Mouse (Mus musculus) liver, embryonic 14.5 days (tissue): ENCODE data around the gene Tas1r1. TPM values are rescaled to one million over a fixed set of nuclear protein-coding genes. Genes with fewer than 3 reads are reported as not detected.

ENCODE experiments used
- ATAC-seq: fragments of 200-750 bp; cut with Nextera tagmentation; 2 replicates; pipeline ENCODE4 v1.8.0; 2017; ENCODE audit warnings: moderate number of reproducible peaks, mild to moderate bottlenecking, moderate library complexity; ENCODE audit not compliant: insufficient read depth
- DNase-seq, 3 experiments: peaks; one replicate each; pipeline ENCODE4 v3.0.0-alpha.2; 2012 to 2013; ENCODE audit warnings: low read depth in 3 of 3, low spot score in 3 of 3
- H3K27ac ChIP-seq: fragments of 300-500 bp; sonication (generic); 2 replicates; pipeline ENCODE4 v1.5.1; 2014; ENCODE audit warnings: moderate library complexity, mild to moderate bottlenecking, control low read depth, inconsistent platforms
- H3K27me3 ChIP-seq: fragments of 300-500 bp; sonication (generic); 2 replicates; pipeline ENCODE4 v1.6.1; 2014; ENCODE audit warnings: mild to moderate bottlenecking, low read length, moderate library complexity; ENCODE audit not compliant: control insufficient read depth, insufficient read depth
- H3K36me3 ChIP-seq: fragments of 300-500 bp; sonication (generic); replicated peaks from 2 replicates; pipeline ENCODE4 v1.6.1; 2014; ENCODE audit warnings: low read depth; ENCODE audit not compliant: control insufficient read depth, insufficient read depth
- H3K4me1 ChIP-seq, 2 experiments: fragments of 200-500 bp in 1 of 2; fragments of 300-500 bp in 1 of 2; sonication (generic) in 1 of 2; replicated peaks; 2 replicates each; pipeline ENCODE4 v1.6.1; 2012 to 2014; ENCODE audit warnings: antibody characterized with exemption in 1 of 2, inconsistent platforms in 1 of 2, low read length in 1 of 2; ENCODE audit not compliant: control insufficient read depth in 2 of 2, insufficient read depth in 2 of 2
- H3K4me2 ChIP-seq: fragments of 300-500 bp; sonication (generic); 2 replicates; pipeline ENCODE4 v1.6.1; 2014; ENCODE audit warnings: low read depth, mild to moderate bottlenecking, control low read depth, moderate library complexity
- H3K4me3 ChIP-seq, 2 experiments: fragments of 200-500 bp in 1 of 2; fragments of 300-500 bp in 1 of 2; sonication (generic) in 1 of 2; 2 replicates each; pipeline ENCODE4 v1.5.1; 2012 to 2014; ENCODE audit warnings: low read depth in 2 of 2, low read length in 2 of 2, mild to moderate bottlenecking in 2 of 2, control low read depth in 1 of 2, inconsistent platforms in 1 of 2, moderate library complexity in 1 of 2; ENCODE audit not compliant: insufficient read depth in 1 of 2
- H3K9ac ChIP-seq: fragments of 300-500 bp; sonication (generic); replicated peaks from 2 replicates; pipeline ENCODE4 v1.6.1; 2014; ENCODE audit warnings: mild to moderate bottlenecking, control low read depth, moderate library complexity
- H3K9me3 ChIP-seq: fragments of 300-500 bp; sonication (generic); 2 replicates; pipeline ENCODE4 v1.6.1; 2016; ENCODE audit warnings: low read length, mixed read lengths; ENCODE audit not compliant: control insufficient read depth
- CTCF ChIP-seq: IDR thresholded peaks from 2 replicates; pipeline ENCODE4 v1.5.1; 2016; ENCODE audit warnings: antibody characterized with exemption, low read depth, control low read depth
- EP300 ChIP-seq: IDR thresholded peaks from 2 replicates; pipeline ENCODE4 v1.6.1; 2016; ENCODE audit warnings: antibody characterized with exemption, low read depth
- WGBS: fragments of 180-500 bp; shearing (Covaris S2); extraction: QIAGEN DNeasy Blood & Tissue Kit; methylation state at CpG from one replicate; pipeline ENCODE4 v1.1.7; 2014; ENCODE audit not compliant: insufficient replicate concordance; 5-methylcytosine and 5-hydroxymethylcytosine counted together
- polyA plus RNA-seq, 2 experiments: library from polyadenylated mRNA; depleted of rRNA in 1 of 2; stranded (reverse) in 1 of 2; unstranded in 1 of 2; fragments of >200 nt; fragmentation: Nextera tagmentation in 1 of 2; extraction: Ambion mirVana in 1 of 2; gene quantifications; 2 replicates each; pipeline versions ENCODE4 v1.2.1 to v1.2.3; 2012 to 2014

The Tas1r1 gene
- polyA plus RNA-seq, 2 experiments: 0.03 TPM; not detected in 1

DNA sequence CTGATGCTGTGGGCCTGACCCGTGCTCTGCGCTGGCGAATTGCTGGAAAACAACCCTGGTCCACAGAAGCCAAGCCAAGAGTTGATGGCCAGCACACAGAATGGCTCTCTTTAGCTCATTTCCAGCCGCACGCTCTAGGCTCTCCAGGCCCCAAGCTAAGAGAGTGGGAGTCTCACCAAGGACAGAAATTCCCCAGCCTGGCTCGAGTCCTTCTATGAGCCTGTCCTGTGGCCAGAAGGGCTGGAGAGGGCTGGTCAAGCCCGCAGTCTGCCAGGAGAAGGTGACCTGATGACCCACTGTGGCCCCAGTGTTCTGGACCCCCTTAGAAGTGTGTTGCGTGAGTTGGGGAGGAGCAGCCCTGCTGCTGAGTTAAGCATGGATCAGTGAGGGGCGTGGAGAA lies 38.8 kb upstream of the Tas1r1 start:
- no peak for ATAC-seq
- no peak overlapping the region for H3K9ac ChIP-seq
- no peak for DNase-seq
- H3K9me3 ChIP-seq: no peaks in the 10 kb centered on the region
- no peak overlapping the region for H3K4me3 ChIP-seq
- 80% methylated on average over 9 of the region's 9 CpGs for WGBS
- H3K4me2 ChIP-seq: no peak overlapping the region
- H3K27me3 ChIP-seq: no peaks in the 10 kb centered on the region
- H3K36me3 ChIP-seq: no peaks in the 10 kb centered on the region
- H3K4me1 ChIP-seq: no peaks in the 10 kb centered on the region
- no peak overlapping the region for H3K27ac ChIP-seq
- TF ChIP-seq EP300 (no peak), CTCF (no peak)

DNA sequence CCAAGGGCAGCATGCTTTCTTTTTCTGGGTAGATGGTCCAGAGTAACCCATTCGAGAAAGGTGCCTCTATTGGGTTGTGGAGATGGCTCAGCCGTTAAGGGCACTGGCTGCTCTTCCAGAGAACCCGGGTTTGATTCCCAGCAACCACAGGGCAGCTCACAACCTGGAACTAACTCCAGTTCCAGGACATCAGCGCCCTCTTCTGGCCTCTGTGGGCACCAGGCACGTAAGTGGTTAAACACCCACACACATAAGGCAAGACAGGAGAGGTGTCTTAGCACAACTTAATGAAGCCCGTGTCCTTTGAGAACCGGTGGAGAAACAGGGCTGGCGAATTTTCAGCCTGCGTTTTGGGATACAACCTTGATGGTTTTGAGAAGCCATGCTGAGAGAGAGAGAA lies 36.2 kb upstream of the Tas1r1 start:
- WGBS: 79% methylated on average over 9 of the region's 9 CpGs
- H3K27ac ChIP-seq: no peak overlapping the region
- H3K9me3 ChIP-seq: no peaks in the 10 kb centered on the region
- H3K4me3 ChIP-seq: no peak overlapping the region
- DNase-seq (no peak), ATAC-seq (no peak)
- H3K36me3 ChIP-seq: no peaks in the 10 kb centered on the region
- no peak for TF ChIP-seq EP300
- TF ChIP-seq CTCF: peak; percentile 57
- no peak overlapping the region for H3K9ac ChIP-seq
- no peaks in the 10 kb centered on the region for H3K4me1 ChIP-seq
- H3K4me2 ChIP-seq: no peak overlapping the region
- no peaks in the 10 kb centered on the region for H3K27me3 ChIP-seq

DNA sequence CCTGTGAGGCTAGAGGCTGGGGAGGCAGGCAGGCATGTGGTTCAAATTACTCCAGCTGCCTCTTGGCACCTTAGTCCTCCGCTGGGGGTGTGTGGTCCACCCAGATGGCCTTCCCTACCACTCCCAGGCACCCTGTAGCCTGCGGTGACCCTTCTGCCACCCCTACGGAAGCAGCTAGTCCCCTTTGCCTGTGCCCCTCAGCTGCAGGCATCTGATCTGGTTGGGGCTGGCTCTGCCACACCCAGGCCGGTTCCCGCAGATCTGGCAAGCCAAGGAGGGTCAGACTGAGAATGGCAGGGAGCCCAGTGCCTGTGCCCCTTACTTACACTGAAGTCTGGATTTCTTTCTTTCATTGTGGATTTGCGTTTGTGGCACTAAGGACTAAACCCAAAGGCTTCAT lies 35.3 kb upstream of the Tas1r1 start:
- no peaks in the 10 kb centered on the region for H3K9me3 ChIP-seq
- TF ChIP-seq CTCF: no peak
- no peak for TF ChIP-seq EP300
- no peak overlapping the region for H3K9ac ChIP-seq
- no peaks in the 10 kb centered on the region for H3K4me1 ChIP-seq
- H3K4me2 ChIP-seq: no peak overlapping the region
- H3K36me3 ChIP-seq: no peaks in the 10 kb centered on the region
- H3K27ac ChIP-seq: no peak overlapping the region
- DNase-seq: no peak
- no peak overlapping the region for H3K4me3 ChIP-seq
- WGBS: 63% methylated on average over 6 of the region's 6 CpGs
- no peak for ATAC-seq
- no peaks in the 10 kb centered on the region for H3K27me3 ChIP-seq

DNA sequence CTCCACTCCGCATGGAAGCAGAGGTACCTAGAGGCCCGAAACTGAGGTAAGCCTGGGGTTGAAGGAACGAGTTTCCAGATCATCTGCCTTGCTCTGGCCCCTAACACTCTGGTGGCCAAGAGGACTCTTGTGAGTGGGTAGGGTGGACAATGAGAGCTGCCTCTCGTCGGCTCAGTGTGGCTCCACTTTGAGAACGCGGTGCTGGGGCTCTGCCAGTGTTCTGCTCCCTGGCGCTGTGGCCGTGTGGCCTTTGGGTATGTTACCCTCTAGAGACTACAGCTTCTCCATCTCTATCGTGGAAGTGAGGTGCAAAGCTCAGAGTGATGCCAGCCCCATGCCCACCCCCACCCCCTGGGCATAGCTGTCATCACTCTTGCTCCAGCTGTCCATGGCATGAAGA lies 34.3 kb upstream of the Tas1r1 start:
- Histone ChIP-seq H3K9ac (no peak overlapping the region), H3K27ac (no peak overlapping the region), H3K9me3 (no peaks in the 10 kb centered on the region), H3K4me1 (no peaks in the 10 kb centered on the region), H3K27me3 (no peaks in the 10 kb centered on the region), H3K4me2 (no peak overlapping the region), H3K36me3 (no peaks in the 10 kb centered on the region), H3K4me3 (no peak overlapping the region)
- ATAC-seq (no peak), DNase-seq (no peak)
- 57% methylated on average over 10 of the region's 10 CpGs for WGBS
- TF ChIP-seq CTCF: no peak
- no peak for TF ChIP-seq EP300

DNA sequence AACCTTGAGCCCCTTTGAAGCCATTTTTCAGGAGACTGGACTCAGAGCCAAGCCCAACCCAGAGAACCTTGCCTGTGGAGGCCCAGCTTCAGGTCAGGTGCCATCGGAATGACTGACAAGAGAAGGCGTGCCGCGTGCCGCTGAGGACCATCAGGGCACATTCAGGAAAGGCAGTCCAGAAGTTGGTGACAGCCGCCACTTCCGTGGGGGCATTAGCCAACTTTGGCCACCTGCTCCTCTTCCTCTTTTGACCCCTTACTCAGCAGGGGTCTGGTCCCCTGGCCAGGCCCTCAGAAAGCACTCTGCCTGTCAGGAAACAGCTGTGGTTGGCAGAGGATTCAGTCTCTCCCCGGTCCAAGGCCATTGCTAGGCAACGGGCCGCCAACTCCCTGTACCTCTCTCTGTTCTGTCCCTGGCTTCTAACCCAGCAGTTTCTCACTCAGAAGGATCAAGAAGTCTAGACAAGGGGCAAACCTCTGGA lies 33.8 kb upstream of the Tas1r1 start, which contains the start of gene Plekhg5:
TSS of gene Plekhg5 (plus strand) at position 378 of the 481 bp plus-strand sequence.
- Histone ChIP-seq H3K4me3 (no peak within 1 kb of the TSS), H3K9me3 (no peaks in the 10 kb centered on the region), H3K4me2 (no peak within 1 kb of the TSS), H3K9ac (no peak within 1 kb of the TSS), H3K36me3 (no peaks in the 10 kb centered on the region), H3K27ac (no peak within 1 kb of the TSS), H3K4me1 (no peaks in the 10 kb centered on the region), H3K27me3 (no peaks in the 10 kb centered on the region)
- no peak; the same call in 1 of the 2 replicates for ATAC-seq
- DNase-seq: no peak
- no peak for TF ChIP-seq EP300
- TF ChIP-seq CTCF: no peak
- 19% methylated on average over 10 of the region's 10 CpGs for WGBS
